In the genomic region with DNA sequence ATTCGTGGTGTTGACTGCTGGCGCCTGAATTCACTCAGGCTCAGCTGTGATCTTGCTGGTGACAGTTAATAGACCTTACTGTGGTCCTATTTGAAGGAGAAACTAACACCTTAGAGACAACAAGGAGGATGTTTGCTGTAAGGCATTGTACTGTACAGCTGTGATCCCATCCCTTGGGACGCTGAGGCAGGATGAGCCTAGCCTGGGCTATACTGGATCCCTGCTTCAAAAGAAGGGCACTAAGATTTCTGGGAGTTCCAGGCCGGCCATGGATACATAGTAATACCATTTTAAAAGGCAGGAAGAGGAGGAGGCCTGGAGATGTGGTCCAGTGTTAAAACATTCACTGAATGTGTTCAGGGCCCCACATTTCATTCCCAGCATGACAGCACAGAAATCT, we compare ENCODE assay signal across 8 mouse cellular contexts. TPM values are rescaled to one million over a fixed set of nuclear protein-coding genes. Genes with fewer than 3 reads are reported as not detected.
A peak's percentile ranks its signal among the peaks of the same experiment; 100 is the strongest.
DNase-seq lines count a peak whose midpoint lies in the region; ATAC-seq and TF ChIP-seq lines count a peak whose summit lies in the region.

No protein-coding gene starts in this region.

- H3K9ac ChIP-seq in hindbrain, embryonic 12.5 days = peak overlapping the region; percentile 83

- no peak for ATAC-seq in hindbrain, embryonic 12.5 days (ENCODE audit: low FRiP score)

- no peak for TF ChIP-seq CTCF in bone marrow macrophage, adult 2 months (IDR thresholded peaks at IDR 0.05; ENCODE audit: low read depth, low read length)

- DNase-seq in heart, adult 11 months = peak; percentile 90
- no peak for DNase-seq in heart, postnatal 36 days
- DNase-seq in spleen, postnatal 14 days (ENCODE audit: low spot score in 2 of 2) = no peak
- no peak for DNase-seq in retina, postnatal 1 day
- DNase-seq in thymus, postnatal 0 days (ENCODE audit: low spot score) = no peak

- peaks cover 29% of the 10 kb centered on the region for H3K36me3 ChIP-seq in hindbrain, embryonic 12.5 days
- peaks cover 29% of the 10 kb centered on the region for H3K36me3 ChIP-seq in macrophage (ENCODE audit: inconsistent target)

- H3K79me2 ChIP-seq in macrophage (ENCODE audit: inconsistent target) = peaks cover 42% of the 10 kb centered on the region

- peak overlapping the region; percentile 99 for H3K4me3 ChIP-seq in bone marrow macrophage, adult 2 months (ENCODE audit: insufficient read depth, low read length)
- H3K4me3 ChIP-seq in hindbrain, embryonic 12.5 days = peak overlapping the region; percentile 72; the same call in 1 of the 2 replicates
- H3K4me3 ChIP-seq in macrophage (ENCODE audit: inconsistent target) = 0 out of 2 replicates have a peak overlapping the region, but pooled peaks have one; percentile 99

- no peak for TF ChIP-seq POLR2A in bone marrow macrophage, adult 2 months (IDR thresholded peaks at IDR 0.05; ENCODE audit: borderline replicate concordance, low read depth, low read length)

- 90% methylated on average over 4 of the region's 4 CpGs for WGBS in hindbrain, embryonic 12.5 days
- 95% methylated on average over 4 of the region's 4 CpGs for WGBS in macrophage (ENCODE audit: missing documents)

- no peaks in the 10 kb centered on the region for H3K27me3 ChIP-seq in hindbrain, embryonic 12.5 days

- peaks cover 3% of the 10 kb centered on the region; the same call in 1 of the 2 replicates for H3K4me1 ChIP-seq in bone marrow macrophage, adult 2 months (ENCODE audit: control insufficient read depth, insufficient read depth, low read length)
- H3K4me1 ChIP-seq in hindbrain, embryonic 12.5 days = peaks cover 11% of the 10 kb centered on the region

- H3K4me2 ChIP-seq in hindbrain, embryonic 12.5 days (replicated peaks) = peak overlapping the region; percentile 93

- intact Hi-C loops in heart, postnatal 36 days (cut with DNase I) = no loop called here

- no peak overlapping the region for H3K27ac ChIP-seq in bone marrow macrophage, adult 2 months (ENCODE audit: insufficient read depth, low read depth, low read length)
- no peak overlapping the region for H3K27ac ChIP-seq in hindbrain, embryonic 12.5 days
- H3K27ac ChIP-seq in macrophage = no peak overlapping the region

- no peaks in the 10 kb centered on the region for H3K9me3 ChIP-seq in hindbrain, embryonic 12.5 days (replicated peaks)

RNA-seq across cellular contexts. Expression of gene Ndufs7, which starts 1.7 kb away (rescaled TPM):
- 100 to 1,000 TPM; 962 to 997 TPM for total RNA-seq in heart, postnatal 36 days (2021)
- 104 and 108 TPM in 2 replicates for polyA plus RNA-seq in bone marrow macrophage, adult 2 months (2012; ENCODE audit: insufficient read depth, insufficient read length, missing spikeins)
- 177 and 220 TPM in 2 replicates for polyA plus RNA-seq in hindbrain, embryonic 12.5 days (2016; fragmentation: Nextera tagmentation; extraction: Ambion mirVana)
- total RNA-seq in macrophage (2018; cell fraction: chromatin; rRNA removed) = 10 to 100 TPM in 25 of 26 experiments, 1 to 10 TPM in 1; 7.7 to 70.5 (median 32.8) TPM
- 100 to 1,000 TPM in 16 of 26 experiments, 10 to 100 TPM in 10; 77.8 to 131 (median 102) TPM for total RNA-seq in macrophage (2018; cell fraction: cytosol; rRNA removed)
- 10 to 100 TPM; 16.9 to 69.3 (median 39.0) TPM for total RNA-seq in macrophage (2018; cell fraction: nucleus; rRNA removed)
- 31.2 to 113 TPM (median 79.8 TPM) in 3 replicates for polyA plus RNA-seq in macrophage (2018)
- polyA plus RNA-seq in thymus, postnatal 0 days (2015; fragmentation: Nextera tagmentation; extraction: Ambion mirVana) = 319 and 339 TPM in 2 replicates

RNA-seq across cellular contexts. Expression of gene Gamt, which starts 10.2 kb away (rescaled TPM):
- total RNA-seq in heart, postnatal 36 days (2021) = 10 to 100 TPM in 1 of 2 experiments, 1 to 10 TPM in 1; 8.9 to 12.0 TPM
- polyA plus RNA-seq in bone marrow macrophage, adult 2 months (2012; ENCODE audit: insufficient read depth, insufficient read length, missing spikeins) = 19.5 and 26.3 TPM in 2 replicates
- 26.6 and 29.6 TPM in 2 replicates for polyA plus RNA-seq in hindbrain, embryonic 12.5 days (2016; fragmentation: Nextera tagmentation; extraction: Ambion mirVana)
- total RNA-seq in macrophage (2018; cell fraction: chromatin; rRNA removed) = 1 to 10 TPM in 18 of 26 experiments, not detected in 8; 1.1 to 7.6 (median 3.6) TPM
- 10 to 100 TPM in 23 of 26 experiments, 1 to 10 TPM in 3; 8.8 to 18.0 (median 12.7) TPM for total RNA-seq in macrophage (2018; cell fraction: cytosol; rRNA removed)
- 10 to 100 TPM in 1 of 26 experiments, 1 to 10 TPM in 25; 1.3 to 11.7 (median 3.4) TPM for total RNA-seq in macrophage (2018; cell fraction: nucleus; rRNA removed)
- polyA plus RNA-seq in macrophage (2018) = 8.2 to 24.0 TPM (median 13.8 TPM) in 3 replicates
- 5.5 and 5.9 TPM in 2 replicates for polyA plus RNA-seq in thymus, postnatal 0 days (2015; fragmentation: Nextera tagmentation; extraction: Ambion mirVana)

RNA-seq across cellular contexts. Expression of gene Dazap1, which starts 10.7 kb away (rescaled TPM):
- total RNA-seq in heart, postnatal 36 days (2021) = 10 to 100 TPM; 57.7 to 58.5 TPM
- 103 and 109 TPM in 2 replicates for polyA plus RNA-seq in bone marrow macrophage, adult 2 months (2012; ENCODE audit: insufficient read depth, insufficient read length, missing spikeins)
- 67.1 and 76.9 TPM in 2 replicates for polyA plus RNA-seq in hindbrain, embryonic 12.5 days (2016; fragmentation: Nextera tagmentation; extraction: Ambion mirVana)
- total RNA-seq in macrophage (2018; cell fraction: chromatin; rRNA removed) = 100 to 1,000 TPM; 101 to 504 (median 250) TPM
- 10 to 100 TPM; 46.4 to 81.7 (median 59.2) TPM for total RNA-seq in macrophage (2018; cell fraction: cytosol; rRNA removed)
- 100 to 1,000 TPM in 19 of 26 experiments, 10 to 100 TPM in 7; 65.7 to 287 (median 127) TPM for total RNA-seq in macrophage (2018; cell fraction: nucleus; rRNA removed)
- 75.1 to 96.3 TPM (median 76.2 TPM) in 3 replicates for polyA plus RNA-seq in macrophage (2018)
- polyA plus RNA-seq in thymus, postnatal 0 days (2015; fragmentation: Nextera tagmentation; extraction: Ambion mirVana) = 48.9 and 56.1 TPM in 2 replicates

RNA-seq across cellular contexts. Expression of gene Mum1, which starts 24.3 kb away (rescaled TPM):
- total RNA-seq in heart, postnatal 36 days (2021) = 10 to 100 TPM; 13.1 to 15.3 TPM
- 27.2 and 36.2 TPM in 2 replicates for polyA plus RNA-seq in bone marrow macrophage, adult 2 months (2012; ENCODE audit: insufficient read depth, insufficient read length, missing spikeins)
- polyA plus RNA-seq in hindbrain, embryonic 12.5 days (2016; fragmentation: Nextera tagmentation; extraction: Ambion mirVana) = 50.0 and 58.8 TPM in 2 replicates
- total RNA-seq in macrophage (2018; cell fraction: chromatin; rRNA removed) = 10 to 100 TPM; 20.0 to 83.3 (median 42.7) TPM
- total RNA-seq in macrophage (2018; cell fraction: cytosol; rRNA removed) = 10 to 100 TPM in 1 of 26 experiments, 1 to 10 TPM in 25; 3.8 to 12.0 (median 7.0) TPM
- total RNA-seq in macrophage (2018; cell fraction: nucleus; rRNA removed) = 10 to 100 TPM in 25 of 26 experiments, 1 to 10 TPM in 1; 9.4 to 91.9 (median 26.5) TPM
- polyA plus RNA-seq in macrophage (2018) = 5.1 to 14.8 TPM (median 7.6 TPM) in 3 replicates
- 70.8 and 72.4 TPM in 2 replicates for polyA plus RNA-seq in thymus, postnatal 0 days (2015; fragmentation: Nextera tagmentation; extraction: Ambion mirVana)

RNA-seq across cellular contexts. Expression of gene Rps15, which starts 41.7 kb away (rescaled TPM):
- total RNA-seq in heart, postnatal 36 days (2021) = 100 to 1,000 TPM; 748 to 777 TPM
- 1,336 and 1,616 TPM in 2 replicates for polyA plus RNA-seq in bone marrow macrophage, adult 2 months (2012; ENCODE audit: insufficient read depth, insufficient read length, missing spikeins)
- 530 and 668 TPM in 2 replicates for polyA plus RNA-seq in hindbrain, embryonic 12.5 days (2016; fragmentation: Nextera tagmentation; extraction: Ambion mirVana)
- 100 to 1,000 TPM in 1 of 26 experiments, 10 to 100 TPM in 24, 1 to 10 TPM in 1; 6.0 to 250 (median 35.3) TPM for total RNA-seq in macrophage (2018; cell fraction: chromatin; rRNA removed)
- 1,000 to 10,000 TPM in 13 of 26 experiments, 100 to 1,000 TPM in 13; 776 to 2,120 (median 1,175) TPM for total RNA-seq in macrophage (2018; cell fraction: cytosol; rRNA removed)
- total RNA-seq in macrophage (2018; cell fraction: nucleus; rRNA removed) = 100 to 1,000 TPM; 155 to 338 (median 220) TPM
- 1,044 to 2,135 TPM (median 1,962 TPM) in 3 replicates for polyA plus RNA-seq in macrophage (2018)
- polyA plus RNA-seq in thymus, postnatal 0 days (2015; fragmentation: Nextera tagmentation; extraction: Ambion mirVana) = 1,158 and 1,206 TPM in 2 replicates
